Mouse (Mus musculus) myocyte (in vitro differentiated cells): ENCODE results near the gene Ehbp1.

Source experiments
- CEBPB ChIP-seq: IDR thresholded peaks from 2 replicates; pipeline ENCODE4 v1.6.1; 2011; ENCODE audit warnings: mild to moderate bottlenecking, moderate library complexity; ENCODE audit not compliant: poor library complexity, insufficient read depth, severe bottlenecking
- E2F4 ChIP-seq: IDR thresholded peaks from one replicate; pipeline ENCODE4 v1.6.1; 2011; ENCODE audit warnings: mild to moderate bottlenecking, control low read depth, moderate library complexity; ENCODE audit not compliant: insufficient read depth
- MAX ChIP-seq: IDR thresholded peaks from one replicate; pipeline ENCODE4 v1.6.1; 2011; ENCODE audit warnings: low read depth, mild to moderate bottlenecking, control low read depth
- MYOD1 ChIP-seq, 3 experiments: IDR thresholded peaks; one replicate each; pipeline ENCODE4 v1.6.1; 2011; ENCODE audit warnings: control low read depth in 2 of 3, low read depth in 2 of 3, mild to moderate bottlenecking in 2 of 3, moderate library complexity in 1 of 3; ENCODE audit not compliant: insufficient read length in 2 of 3, control insufficient read depth in 1 of 3
- MYOG ChIP-seq, 3 experiments: IDR thresholded peaks; one replicate each; pipeline ENCODE4 v1.6.1; 2011; ENCODE audit warnings: control low read depth in 2 of 3, low read depth in 2 of 3, mild to moderate bottlenecking in 2 of 3; ENCODE audit not compliant: insufficient read length in 2 of 3, control insufficient read depth in 1 of 3, insufficient read depth in 1 of 3
- POLR2A ChIP-seq: IDR thresholded peaks from one replicate; pipeline ENCODE4 v1.6.1; 2011; ENCODE audit warnings: low read depth, mild to moderate bottlenecking, control low read depth, moderate library complexity; ENCODE audit not compliant: insufficient read length
- POLR2AphosphoS2 ChIP-seq: IDR thresholded peaks from one replicate; pipeline ENCODE4 v1.6.1; 2011; ENCODE audit warnings: low read depth, control low read depth; ENCODE audit not compliant: insufficient read length
- REST ChIP-seq: IDR thresholded peaks from one replicate; pipeline ENCODE4 v1.6.1; 2011; ENCODE audit warnings: mild to moderate bottlenecking, control low read depth, moderate library complexity; ENCODE audit not compliant: insufficient read depth, insufficient read length
- TCF12 ChIP-seq: IDR thresholded peaks from one replicate; pipeline ENCODE4 v1.6.1; 2011; ENCODE audit warnings: mild to moderate bottlenecking, control low read depth; ENCODE audit not compliant: poor library complexity, insufficient read depth, severe bottlenecking
- TCF3 ChIP-seq: IDR thresholded peaks from one replicate; pipeline ENCODE4 v1.6.1; 2011; ENCODE audit warnings: low read depth, control low read depth; ENCODE audit not compliant: insufficient read length
- USF1 ChIP-seq: IDR thresholded peaks from one replicate; pipeline ENCODE4 v1.6.1; 2011; ENCODE audit warnings: low read depth, mild to moderate bottlenecking, control low read depth, moderate library complexity

DNA sequence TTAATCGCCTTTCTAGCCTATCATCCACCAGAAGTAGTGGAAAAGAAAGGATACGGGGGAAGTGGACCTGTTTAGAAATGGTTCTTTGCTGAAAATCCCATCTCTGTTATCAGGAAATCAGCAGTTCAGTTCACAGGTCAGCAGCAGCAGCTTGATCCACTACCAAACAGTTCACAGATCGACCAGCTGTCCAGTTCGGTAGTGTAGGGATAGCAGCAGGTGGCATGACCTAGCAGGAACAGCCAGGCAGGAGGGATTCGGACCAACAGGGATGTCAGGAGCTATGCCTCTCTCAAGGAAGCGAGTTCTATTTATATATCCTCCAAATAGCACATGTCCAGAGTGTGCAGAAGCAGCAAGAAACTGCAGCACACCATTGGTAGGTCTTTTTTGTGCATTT, 40.9 kb downstream of the Ehbp1 start:
- TF ChIP-seq POLR2A: no peak
- no peak for TF ChIP-seq USF1
- TF ChIP-seq POLR2AphosphoS2: no peak
- no peak for TF ChIP-seq MAX
- peak in 2 of 3 experiments; percentile 79 to 83 for TF ChIP-seq MYOD1 (IDR thresholded peaks at IDR 0.05; ENCODE audit: control insufficient read depth in 1 of 3, insufficient read length in 2 of 3, low read depth in 2 of 3)
- TF ChIP-seq TCF12: peak; percentile 49
- TF ChIP-seq E2F4: no peak
- TF ChIP-seq CEBPB: no peak
- TF ChIP-seq REST: no peak
- peak; percentile 24 to 74 (median 46) for TF ChIP-seq MYOG (IDR thresholded peaks at IDR 0.05; ENCODE audit: control insufficient read depth in 1 of 3, insufficient read depth in 1 of 3, insufficient read length in 2 of 3, low read depth in 2 of 3)
- TF ChIP-seq TCF3: no peak
